Comparison of ENCODE assay signal across 25 mouse cellular contexts in the genomic region with DNA sequence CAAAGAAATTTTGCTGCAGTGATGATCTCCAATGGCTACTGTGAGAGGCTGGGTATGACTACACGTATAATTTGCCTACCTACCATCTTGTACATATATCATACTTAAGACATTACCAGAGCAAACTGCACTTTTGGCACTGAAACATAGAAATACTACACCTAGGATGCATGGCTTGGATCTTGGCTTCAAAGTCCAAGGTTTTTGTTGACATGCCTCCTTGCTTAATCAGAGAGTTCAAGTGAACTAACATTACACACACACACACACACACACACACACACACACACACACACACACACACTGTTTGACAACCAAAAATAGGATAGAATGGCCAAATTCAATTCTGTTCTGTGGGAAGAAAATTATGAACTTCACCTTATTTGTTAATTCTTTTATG.
"Had no signal": no experiment of that assay in that cellular context is flagged by ENCODE, and none has a peak within 500 bp of the region (broad histone marks: within the 10 kb centered on the region; RNA-seq: fewer than 3 reads in every experiment).

No protein-coding gene starts in this region.

- H3K4me2 ChIP-seq: heart, embryonic 12.5 days; hindbrain, embryonic 12.5 days; hindbrain, embryonic 14.5 days; intestine, embryonic 15.5 days; kidney, embryonic 15.5 days; limb, embryonic 12.5 days; liver, embryonic 11.5 days had no signal

- H3K4me1 ChIP-seq: heart, embryonic 10.5 days; heart, embryonic 12.5 days; hindbrain, embryonic 10.5 days; hindbrain, embryonic 12.5 days; intestine, embryonic 15.5 days; kidney, embryonic 15.5 days; limb, embryonic 10.5 days; limb, embryonic 12.5 days had no signal

- H3K4me3 ChIP-seq: gastrocnemius, adult 2 months; heart, embryonic 10.5 days; heart, embryonic 12.5 days; hindbrain, embryonic 10.5 days; hindbrain, embryonic 12.5 days; intestine, embryonic 15.5 days; kidney, embryonic 15.5 days; layer of hippocampus, adult 2 months; left cerebral cortex, adult 2 months; limb, embryonic 10.5 days; limb, embryonic 12.5 days had no signal

- DNase-seq: gastrocnemius, adult 2 months; gastrocnemius, postnatal 10 days; gastrocnemius, postnatal 25 days; heart, adult 18-20 months; heart, postnatal 10 days; heart, postnatal 4 days; kidney, adult 18-20 months; kidney, postnatal 10 days had no signal

- H3K9me3 ChIP-seq: heart, embryonic 10.5 days; hindbrain, embryonic 10.5 days; hindbrain, embryonic 12.5 days; intestine, embryonic 15.5 days; kidney, embryonic 15.5 days; limb, embryonic 10.5 days; limb, embryonic 12.5 days had no signal

- H3K9ac ChIP-seq: heart, embryonic 12.5 days; hindbrain, embryonic 12.5 days; hindbrain, embryonic 14.5 days; intestine, embryonic 15.5 days; kidney, embryonic 15.5 days; limb, embryonic 12.5 days; liver, embryonic 14.5 days had no signal

- ATAC-seq: forebrain, embryonic 16.5 days; hindbrain, embryonic 16.5 days; inflammation-experienced regulatory T-cells, adult 6 months; intestine, embryonic 15.5 days; intestine, postnatal 0 days had no signal

- H3K27me3 ChIP-seq: heart, embryonic 12.5 days; hindbrain, embryonic 12.5 days; intestine, embryonic 15.5 days; kidney, embryonic 15.5 days; limb, embryonic 12.5 days had no signal

- H3K27ac ChIP-seq: gastrocnemius, adult 2 months; heart, embryonic 10.5 days; hindbrain, embryonic 10.5 days; hindbrain, embryonic 12.5 days; hindbrain, embryonic 14.5 days; intestine, embryonic 15.5 days; kidney, embryonic 15.5 days; layer of hippocampus, adult 2 months; left cerebral cortex, adult 2 months; limb, embryonic 10.5 days; limb, embryonic 12.5 days; liver, embryonic 14.5 days had no signal

- H3K36me3 ChIP-seq: heart, embryonic 10.5 days; heart, embryonic 12.5 days; hindbrain, embryonic 10.5 days; hindbrain, embryonic 12.5 days; intestine, embryonic 15.5 days; kidney, embryonic 15.5 days; limb, embryonic 10.5 days; limb, embryonic 12.5 days had no signal
